Mouse (Mus musculus): ENCODE data around the gene Cirbp.

- TF ChIP-seq CTCF (IDR thresholded peaks at IDR 0.05; ENCODE audit: low read depth): no peak; the same call in 1 of the 2 replicates
- peak; percentile 14; the same call in 1 of the 2 replicates for TF ChIP-seq EP300 (IDR thresholded peaks at IDR 0.05; ENCODE audit: low read depth)
These were observed 5.1 kb upstream of the Cirbp start for GRCm38 (mm10) chr10:80160455-80161371.
